Mouse (Mus musculus) G1E (cell line): ENCODE measurements around the gene Arl6ip4.

Experiments used
- CTCF ChIP-seq: IDR thresholded peaks from 2 replicates; pipeline ENCODE4 v1.5.1; 2012; ENCODE audit warnings: low read depth, low read length, inconsistent platforms, mixed read lengths
- GATA1 ChIP-seq: IDR thresholded peaks from 2 replicates; pipeline ENCODE4 v1.6.1; 2012; ENCODE audit warnings: borderline replicate concordance, low read length, inconsistent platforms, mixed read lengths
- POLR2AphosphoS5 ChIP-seq: IDR thresholded peaks from 2 replicates; pipeline ENCODE4 v1.6.1; 2012; ENCODE audit warnings: low read depth, low read length, inconsistent platforms; ENCODE audit not compliant: insufficient replicate concordance
- TAL1 ChIP-seq: conservative IDR thresholded peaks from 2 replicates; pipeline ENCODE4 v1.6.1; 2012; ENCODE audit warnings: low read depth, low read length, inconsistent platforms, mixed read lengths

- TF ChIP-seq CTCF (no peak), TAL1 (peak; percentile 63), GATA1 (no peak), POLR2AphosphoS5 (no peak)
Measured at GRCm38 (mm10) chr5:124091951-124092406, 23.9 kb upstream of the Arl6ip4 start.
